Comparison of ENCODE assay signal across 12 mouse cellular contexts in the genomic region with DNA sequence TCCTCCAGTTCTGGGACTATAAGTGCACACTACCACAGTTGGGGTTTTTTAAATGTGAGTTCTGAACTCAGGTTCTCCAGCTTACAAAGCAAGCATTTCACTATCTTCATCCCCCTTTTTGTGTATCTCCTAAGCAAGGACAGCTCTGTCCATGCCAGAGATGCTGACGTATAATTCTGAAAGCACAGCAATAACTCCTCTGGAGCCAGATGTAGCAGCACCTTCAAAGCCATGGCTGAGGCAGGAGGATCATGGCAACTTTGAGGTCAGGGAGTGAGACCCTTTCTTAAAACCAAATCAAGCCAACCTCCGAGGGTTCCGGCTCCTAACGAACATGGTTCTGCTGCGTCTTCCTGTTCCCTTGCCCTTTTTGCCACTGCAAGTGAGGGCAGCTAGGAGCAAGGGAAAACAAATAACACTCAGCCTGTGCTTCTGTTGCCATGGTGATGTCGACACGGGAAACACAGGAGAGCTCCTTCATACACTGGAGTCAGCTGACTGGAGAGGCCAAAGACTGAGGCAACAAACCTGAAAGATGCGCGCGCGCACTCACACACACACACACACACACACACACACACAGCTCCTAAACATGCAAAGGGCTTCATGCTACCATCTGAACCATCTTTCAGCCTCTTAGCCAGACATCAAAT. TPM values are rescaled to one million over a fixed set of nuclear protein-coding genes. Genes with fewer than 3 reads are reported as not detected.
A peak's percentile ranks its signal among the peaks of the same experiment; 100 is the strongest.
DNase-seq lines count a peak whose midpoint lies in the region; ATAC-seq and TF ChIP-seq lines count a peak whose summit lies in the region.
"Had no signal": no experiment of that assay in that cellular context is flagged by ENCODE, and none has a peak within 500 bp of the region (broad histone marks: within the 10 kb centered on the region; RNA-seq: fewer than 3 reads in every experiment).

No protein-coding gene starts in this region.

- TF ChIP-seq CTCF in kidney, adult 2 months (conservative IDR thresholded peaks at IDR 0.05; ENCODE audit: insufficient read depth, insufficient read length, low read depth, low read length), result no peak
- TF ChIP-seq CTCF in hindbrain, postnatal 0 days (IDR thresholded peaks at IDR 0.05; ENCODE audit: low read depth), result no peak
- no peak for TF ChIP-seq CTCF in cerebellum, adult 2 months (IDR thresholded peaks at IDR 0.05; ENCODE audit: borderline replicate concordance, insufficient read depth, low read depth, low read length)

- no peak overlapping the region for H3K4me3 ChIP-seq in kidney, adult 2 months (ENCODE audit: insufficient read depth, low read depth, low read length)
- H3K4me3 ChIP-seq in embryonic facial prominence, embryonic 10.5 days, result no peak overlapping the region
- H3K4me3 ChIP-seq in hindbrain, postnatal 0 days (ENCODE audit: low read length), result no peak overlapping the region
- H3K4me3 ChIP-seq in midbrain, embryonic 15.5 days, result no peak overlapping the region
- no peak overlapping the region for H3K4me3 ChIP-seq in cerebellum, adult 2 months (replicated peaks; ENCODE audit: insufficient read depth, low read depth, low read length)
- H3K4me3 ChIP-seq: embryonic facial prominence, embryonic 12.5 days had no signal

- H3K4me1 ChIP-seq in kidney, adult 2 months (ENCODE audit: control insufficient read depth, insufficient read depth, low read length), result no peaks in the 10 kb centered on the region
- H3K4me1 ChIP-seq in embryonic facial prominence, embryonic 10.5 days, result peaks cover 20% of the 10 kb centered on the region
- H3K4me1 ChIP-seq in hindbrain, postnatal 0 days (ENCODE audit: insufficient read depth, low read length), result peaks cover 12% of the 10 kb centered on the region
- H3K4me1 ChIP-seq in midbrain, embryonic 15.5 days, result peaks cover 29% of the 10 kb centered on the region
- no peaks in the 10 kb centered on the region; the same call in 1 of the 2 replicates for H3K4me1 ChIP-seq in cerebellum, adult 2 months (ENCODE audit: control insufficient read depth, insufficient read depth, low read length)

- peak; percentile 79 for ATAC-seq in hindbrain, postnatal 0 days
- ATAC-seq in midbrain, embryonic 15.5 days (replicated peaks), result peak; percentile 88

- no peak for TF ChIP-seq POLR2A in kidney, adult 2 months (IDR thresholded peaks at IDR 0.05; ENCODE audit: low read depth, low read length)
- TF ChIP-seq POLR2A in cerebellum, adult 2 months (IDR thresholded peaks at IDR 0.05; ENCODE audit: borderline replicate concordance, insufficient read depth, low read length), result no peak

- no peak overlapping the region for H3K9ac ChIP-seq in hindbrain, postnatal 0 days (replicated peaks; ENCODE audit: low read length)
- no peak overlapping the region for H3K9ac ChIP-seq in midbrain, embryonic 15.5 days
- H3K9ac ChIP-seq: embryonic facial prominence, embryonic 12.5 days; liver, embryonic 14.5 days had no signal

- H3K36me3 ChIP-seq in kidney, adult 2 months (ENCODE audit: control insufficient read depth, insufficient read depth, low read length), result no peaks in the 10 kb centered on the region
- H3K36me3 ChIP-seq in embryonic facial prominence, embryonic 10.5 days (replicated peaks), result no peaks in the 10 kb centered on the region
- H3K36me3 ChIP-seq in hindbrain, postnatal 0 days (ENCODE audit: insufficient read depth, low read length), result no peaks in the 10 kb centered on the region
- H3K36me3 ChIP-seq in midbrain, embryonic 15.5 days (replicated peaks), result no peaks in the 10 kb centered on the region
- H3K36me3 ChIP-seq: embryonic facial prominence, embryonic 12.5 days had no signal

- H3K4me2 ChIP-seq in hindbrain, postnatal 0 days (ENCODE audit: low read depth, low read length), result no peak overlapping the region
- no peak overlapping the region for H3K4me2 ChIP-seq in midbrain, embryonic 15.5 days
- H3K4me2 ChIP-seq: embryonic facial prominence, embryonic 12.5 days had no signal

- no peak overlapping the region for H3K27ac ChIP-seq in kidney, adult 2 months (ENCODE audit: insufficient read depth, low read depth, low read length)
- peak overlapping the region; percentile 19; the same call in 1 of the 2 replicates for H3K27ac ChIP-seq in embryonic facial prominence, embryonic 10.5 days (replicated peaks)
- H3K27ac ChIP-seq in hindbrain, postnatal 0 days, result peak overlapping the region; percentile 78
- H3K27ac ChIP-seq in midbrain, embryonic 15.5 days, result peak overlapping the region; percentile 87
- H3K27ac ChIP-seq in cerebellum, adult 2 months (ENCODE audit: insufficient read depth, low read length), result no peak overlapping the region
- H3K27ac ChIP-seq: embryonic facial prominence, embryonic 12.5 days; liver, embryonic 14.5 days had no signal

- WGBS in kidney, adult 2 months, result 54% methylated on average over 11 of the region's 11 CpGs
- 58% methylated on average over 11 of the region's 11 CpGs for WGBS in embryonic facial prominence, embryonic 10.5 days
- 29% methylated on average over 11 of the region's 11 CpGs for WGBS in hindbrain, postnatal 0 days
- 25% methylated on average over 11 of the region's 11 CpGs for WGBS in midbrain, embryonic 15.5 days
- 63% methylated on average over 11 of the region's 11 CpGs for WGBS in cerebellum, adult 2 months

- peak; percentile 10 for DNase-seq in kidney, adult 2 months
- no peak for DNase-seq in kidney, adult 11 months
- DNase-seq in embryonic facial prominence, embryonic 10.5 days (ENCODE audit: low spot score), result peak; percentile 57
- DNase-seq in hindbrain, postnatal 0 days (ENCODE audit: low spot score), result peak; percentile 77
- DNase-seq in cerebellum, adult 2 months, result no peak
- no peak for DNase-seq in heart, adult 18-20 months
- no peak for DNase-seq in ovary, adult 18-20 months (ENCODE audit: low spot score)
- DNase-seq: gastrocnemius, postnatal 36 days; right cerebral cortex, adult 18-20 months had no signal

- H3K27me3 ChIP-seq in kidney, adult 2 months (replicated peaks; ENCODE audit: control insufficient read depth, insufficient read depth, low read length), result no peaks in the 10 kb centered on the region
- no peaks in the 10 kb centered on the region for H3K27me3 ChIP-seq in embryonic facial prominence, embryonic 10.5 days (replicated peaks; ENCODE audit: low read depth, poor library complexity, severe bottlenecking)
- no peaks in the 10 kb centered on the region for H3K27me3 ChIP-seq in hindbrain, postnatal 0 days (ENCODE audit: insufficient read depth, low read length)
- H3K27me3 ChIP-seq in midbrain, embryonic 15.5 days (replicated peaks), result no peaks in the 10 kb centered on the region
- no peaks in the 10 kb centered on the region for H3K27me3 ChIP-seq in cerebellum, adult 2 months (ENCODE audit: control insufficient read depth, insufficient read depth, low read length)
- H3K27me3 ChIP-seq: embryonic facial prominence, embryonic 12.5 days had no signal

- H3K9me3 ChIP-seq in embryonic facial prominence, embryonic 10.5 days, result no peaks in the 10 kb centered on the region
- no peaks in the 10 kb centered on the region for H3K9me3 ChIP-seq in hindbrain, postnatal 0 days (ENCODE audit: low read length)
- no peaks in the 10 kb centered on the region for H3K9me3 ChIP-seq in midbrain, embryonic 15.5 days
- H3K9me3 ChIP-seq: embryonic facial prominence, embryonic 12.5 days had no signal

RNA-seq across cellular contexts. Expression of gene Celf3, which starts 14.0 kb away (rescaled TPM):
- polyA plus RNA-seq in kidney, adult 2 months (2012; rRNA removed), result 1.6 and 2.2 TPM in 2 replicates
- polyA plus RNA-seq in embryonic facial prominence, embryonic 10.5 days (2016; fragmentation: Nextera tagmentation; extraction: Ambion mirVana), result 25.4 and 28.7 TPM in 2 replicates
- 156 and 184 TPM in 2 replicates for total RNA-seq in hindbrain, postnatal 0 days (2014; rRNA removed)
- 158 and 171 TPM in 2 replicates for polyA plus RNA-seq in hindbrain, postnatal 0 days (2015; fragmentation: Nextera tagmentation; extraction: Ambion mirVana)
- 320 and 350 TPM in 2 replicates for polyA plus RNA-seq in midbrain, embryonic 15.5 days (2015; fragmentation: Nextera tagmentation; extraction: Ambion mirVana)
- 112 and 123 TPM in 2 replicates for polyA plus RNA-seq in cerebellum, adult 2 months (2012; rRNA removed)
- not detected for total RNA-seq in heart, adult 18-20 months (2021)
- total RNA-seq: gastrocnemius, postnatal 36 days had no signal

RNA-seq across cellular contexts. Expression of gene Riiad1, which starts 16.1 kb away (rescaled TPM):
- 0.39 and 0.47 TPM in 2 replicates for polyA plus RNA-seq in kidney, adult 2 months (2012; rRNA removed)
- polyA plus RNA-seq in embryonic facial prominence, embryonic 10.5 days (2016; fragmentation: Nextera tagmentation; extraction: Ambion mirVana), result 1.8 and 3.2 TPM in 2 replicates
- 2.3 and 4.1 TPM in 2 replicates for total RNA-seq in hindbrain, postnatal 0 days (2014; rRNA removed)
- polyA plus RNA-seq in hindbrain, postnatal 0 days (2015; fragmentation: Nextera tagmentation; extraction: Ambion mirVana), result 15.7 and 18.3 TPM in 2 replicates
- 20.1 and 21.3 TPM in 2 replicates for polyA plus RNA-seq in midbrain, embryonic 15.5 days (2015; fragmentation: Nextera tagmentation; extraction: Ambion mirVana)
- polyA plus RNA-seq in cerebellum, adult 2 months (2012; rRNA removed), result 1.3 and 1.6 TPM in 2 replicates
- 1 to 10 TPM; 1.8 to 2.2 TPM for total RNA-seq in heart, adult 18-20 months (2021)
- polyA plus RNA-seq: liver, embryonic 14.5 days had no signal

RNA-seq across cellular contexts. Expression of gene Oaz3, which starts 20.3 kb away (rescaled TPM):
- 0.25 and 1.0 TPM in 2 replicates for polyA plus RNA-seq in kidney, adult 2 months (2012; rRNA removed)
- 0.56 and 0.60 TPM in 2 replicates for polyA plus RNA-seq in embryonic facial prominence, embryonic 10.5 days (2016; fragmentation: Nextera tagmentation; extraction: Ambion mirVana)
- total RNA-seq in hindbrain, postnatal 0 days (2014; rRNA removed), result not detected in 2 replicates
- polyA plus RNA-seq in hindbrain, postnatal 0 days (2015; fragmentation: Nextera tagmentation; extraction: Ambion mirVana), result 0.60 and 1.2 TPM in 2 replicates
- 1.6 and 1.8 TPM in 2 replicates for polyA plus RNA-seq in midbrain, embryonic 15.5 days (2015; fragmentation: Nextera tagmentation; extraction: Ambion mirVana)
- 0.15 and 0.32 TPM in 2 replicates for polyA plus RNA-seq in cerebellum, adult 2 months (2012; rRNA removed)
- not detected for total RNA-seq in heart, adult 18-20 months (2021)
- total RNA-seq: gastrocnemius, postnatal 36 days had no signal

RNA-seq across cellular contexts. Expression of gene Mrpl9, which starts 20.9 kb away (rescaled TPM):
- 39.2 and 47.8 TPM in 2 replicates for polyA plus RNA-seq in kidney, adult 2 months (2012; rRNA removed)
- 68.5 and 71.4 TPM in 2 replicates for polyA plus RNA-seq in embryonic facial prominence, embryonic 10.5 days (2016; fragmentation: Nextera tagmentation; extraction: Ambion mirVana)
- 45.8 and 49.2 TPM in 2 replicates for total RNA-seq in hindbrain, postnatal 0 days (2014; rRNA removed)
- polyA plus RNA-seq in hindbrain, postnatal 0 days (2015; fragmentation: Nextera tagmentation; extraction: Ambion mirVana), result 61.7 and 63.8 TPM in 2 replicates
- polyA plus RNA-seq in midbrain, embryonic 15.5 days (2015; fragmentation: Nextera tagmentation; extraction: Ambion mirVana), result 56.7 and 57.8 TPM in 2 replicates
- polyA plus RNA-seq in cerebellum, adult 2 months (2012; rRNA removed), result 58.5 and 58.6 TPM in 2 replicates
- total RNA-seq in heart, adult 18-20 months (2021), result 10 to 100 TPM; 66.2 to 74.9 TPM

RNA-seq across cellular contexts. Expression of gene Tdrkh, which starts 51.0 kb away (rescaled TPM):
- 0.75 and 0.90 TPM in 2 replicates for polyA plus RNA-seq in kidney, adult 2 months (2012; rRNA removed)
- polyA plus RNA-seq in embryonic facial prominence, embryonic 10.5 days (2016; fragmentation: Nextera tagmentation; extraction: Ambion mirVana), result 14.2 and 16.5 TPM in 2 replicates
- 11.8 and 13.7 TPM in 2 replicates for total RNA-seq in hindbrain, postnatal 0 days (2014; rRNA removed)
- polyA plus RNA-seq in hindbrain, postnatal 0 days (2015; fragmentation: Nextera tagmentation; extraction: Ambion mirVana), result 46.8 and 48.6 TPM in 2 replicates
- 47.8 and 53.2 TPM in 2 replicates for polyA plus RNA-seq in midbrain, embryonic 15.5 days (2015; fragmentation: Nextera tagmentation; extraction: Ambion mirVana)
- polyA plus RNA-seq in cerebellum, adult 2 months (2012; rRNA removed), result 21.4 and 22.8 TPM in 2 replicates
- total RNA-seq in heart, adult 18-20 months (2021), result 1 to 10 TPM; 4.4 to 6.1 TPM

Comparison
In these comparisons a context has a peak if more than half of its experiments do, and no peak if none do; other contexts are left out.
1. DNase-seq: peak in kidney, adult 2 months (single experiment), embryonic facial prominence, embryonic 10.5 days (single experiment) and hindbrain, postnatal 0 days (single experiment); none in kidney, adult 11 months (single experiment), cerebellum, adult 2 months (0 of 2), heart, adult 18-20 months (0 of 2) and ovary, adult 18-20 months (single experiment).
2. H3K27ac ChIP-seq: peak in embryonic facial prominence, embryonic 10.5 days (single experiment), hindbrain, postnatal 0 days (single experiment) and midbrain, embryonic 15.5 days (single experiment); none in kidney, adult 2 months (single experiment) and cerebellum, adult 2 months (single experiment).